Mouse (Mus musculus): ENCODE data around the gene Lrrc23. TPM values are rescaled to one million over a fixed set of nuclear protein-coding genes. Genes with fewer than 3 reads are reported as not detected.
"Not testable (repeated sequence)": the region's sequence is repeated elsewhere in the genome, so short reads cannot be mapped to it uniquely, and the experiment has no call there.

Gene Lrrc23
- total and polyA plus RNA-seq, 3 experiments, result 0.11 TPM; not detected in 2

- Histone ChIP-seq H3K9me3 (replicated peaks) (no peaks in the 10 kb centered on the region), H3K27me3 (ENCODE audit: insufficient read depth, low read length) (no peaks in the 10 kb centered on the region), H3K36me3 (replicated peaks) (peaks cover 83% of the 10 kb centered on the region), H3K4me1 (ENCODE audit: insufficient read depth, low read depth, low read length) (peaks cover 63% of the 10 kb centered on the region), H3K4me3 (ENCODE audit: low read depth, low read length) (peak overlapping the region; percentile 78)
- DNase-seq (ENCODE audit: low spot score) (no peak), ATAC-seq (ENCODE audit: extremely low read depth, insufficient number of reproducible peaks, low FRiP score, poor library complexity, severe bottlenecking) (no peak)
- TF ChIP-seq GATA2 (IDR thresholded peaks at IDR 0.05; ENCODE audit: borderline replicate concordance, low read depth, low read length), result no peak
- TF ChIP-seq TAL1 (conservative IDR thresholded peaks at IDR 0.05; ENCODE audit: low read depth, low read length), result no peak
- TF ChIP-seq GATA1 (IDR thresholded peaks at IDR 0.05; ENCODE audit: borderline replicate concordance, low read length), result no peak
- TF ChIP-seq POLR2AphosphoS5 (IDR thresholded peaks at IDR 0.05; ENCODE audit: insufficient replicate concordance, low read depth, low read length), result no peak
- no peak for TF ChIP-seq CTCF (IDR thresholded peaks at IDR 0.05; ENCODE audit: low read depth, low read length)
Measured at GRCm38 (mm10) chr6:124812848-124813247, 33.3 kb upstream of the Lrrc23 start.

GRCm38 (mm10) chr6:124811701-124812560 is 32.4 kb upstream of the Lrrc23 start:
- Histone ChIP-seq H3K36me3 (replicated peaks) (peaks cover 80% of the 10 kb centered on the region), H3K27me3 (ENCODE audit: insufficient read depth, low read length) (no peaks in the 10 kb centered on the region), H3K4me1 (ENCODE audit: insufficient read depth, low read depth, low read length) (peaks cover 71% of the 10 kb centered on the region), H3K9me3 (replicated peaks) (no peaks in the 10 kb centered on the region), H3K4me3 (ENCODE audit: low read depth, low read length) (peak overlapping the region; percentile 78)
- TF ChIP-seq GATA1 (IDR thresholded peaks at IDR 0.05; ENCODE audit: borderline replicate concordance, low read length) (no peak), GATA2 (IDR thresholded peaks at IDR 0.05; ENCODE audit: borderline replicate concordance, low read depth, low read length) (no peak), TAL1 (conservative IDR thresholded peaks at IDR 0.05; ENCODE audit: low read depth, low read length) (no peak), POLR2AphosphoS5 (IDR thresholded peaks at IDR 0.05; ENCODE audit: insufficient replicate concordance, low read depth, low read length) (0 out of 2 replicates have a peak, but pooled peaks have one; percentile 23), CTCF (IDR thresholded peaks at IDR 0.05; ENCODE audit: low read depth, low read length) (no peak)
- no peak for DNase-seq (ENCODE audit: low spot score)
- no peak for ATAC-seq (ENCODE audit: extremely low read depth, insufficient number of reproducible peaks, low FRiP score, poor library complexity, severe bottlenecking)

- DNase-seq (ENCODE audit: low spot score), result no peak
- peaks cover 77% of the 10 kb centered on the region for H3K4me1 ChIP-seq (ENCODE audit: insufficient read depth, low read depth, low read length)
- TF ChIP-seq CTCF (IDR thresholded peaks at IDR 0.05; ENCODE audit: low read depth, low read length) (no peak), POLR2AphosphoS5 (IDR thresholded peaks at IDR 0.05; ENCODE audit: insufficient replicate concordance, low read depth, low read length) (no peak), GATA2 (IDR thresholded peaks at IDR 0.05; ENCODE audit: borderline replicate concordance, low read depth, low read length) (no peak), GATA1 (IDR thresholded peaks at IDR 0.05; ENCODE audit: borderline replicate concordance, low read length) (no peak)
- H3K4me3 ChIP-seq (ENCODE audit: low read depth, low read length), result peak overlapping the region; percentile 78; the same call in 1 of the 2 replicates
- ATAC-seq (ENCODE audit: extremely low read depth, insufficient number of reproducible peaks, low FRiP score, poor library complexity, severe bottlenecking), result no peak
- H3K27me3 ChIP-seq (ENCODE audit: insufficient read depth, low read length), result no peaks in the 10 kb centered on the region
- no peaks in the 10 kb centered on the region for H3K9me3 ChIP-seq (replicated peaks)
- peaks cover 74% of the 10 kb centered on the region for H3K36me3 ChIP-seq (replicated peaks)
Measured at GRCm38 (mm10) chr6:124811403-124811665, 31.8 kb upstream of the Lrrc23 start.

GRCm38 (mm10) chr6:124810566-124811402 is 31.3 kb upstream of the Lrrc23 start:
- not testable (repeated sequence) for H3K9me3 ChIP-seq (replicated peaks); ATAC-seq (ENCODE audit: extremely low read depth, insufficient number of reproducible peaks, low FRiP score, poor library complexity, severe bottlenecking); H3K27me3 ChIP-seq (ENCODE audit: insufficient read depth, low read length); DNase-seq (ENCODE audit: low spot score)
- Histone ChIP-seq H3K4me3 (ENCODE audit: low read depth, low read length) (peak overlapping the region; percentile 78; the same call in 1 of the 2 replicates), H3K4me1 (ENCODE audit: insufficient read depth, low read depth, low read length) (peaks cover 83% of the 10 kb centered on the region), H3K36me3 (replicated peaks) (peaks cover 69% of the 10 kb centered on the region)

- no peaks in the 10 kb centered on the region for H3K9me3 ChIP-seq (replicated peaks)
- no peaks in the 10 kb centered on the region for H3K27me3 ChIP-seq (ENCODE audit: insufficient read depth, low read length)
- peaks cover 84% of the 10 kb centered on the region for H3K4me1 ChIP-seq (ENCODE audit: insufficient read depth, low read depth, low read length)
- no peak for TF ChIP-seq TAL1 (conservative IDR thresholded peaks at IDR 0.05; ENCODE audit: low read depth, low read length)
- TF ChIP-seq POLR2AphosphoS5 (IDR thresholded peaks at IDR 0.05; ENCODE audit: insufficient replicate concordance, low read depth, low read length), result peak; percentile 91; the same call in 1 of the 2 replicates
- peaks cover 60% of the 10 kb centered on the region for H3K36me3 ChIP-seq (replicated peaks)
- ATAC-seq (ENCODE audit: extremely low read depth, insufficient number of reproducible peaks, low FRiP score, poor library complexity, severe bottlenecking), result no peak
- peak overlapping the region; percentile 74 for H3K4me3 ChIP-seq (ENCODE audit: low read depth, low read length)
- DNase-seq (ENCODE audit: low spot score), result no peak
Measured at GRCm38 (mm10) chr6:124809775-124810538, 30.4 kb upstream of the Lrrc23 start.
